Mouse (Mus musculus) frontal cortex, postnatal 36 days (tissue): ENCODE results near the gene Cep78.

ENCODE experiments used
- DNase-seq, 2 experiments: peaks; one replicate each; pipeline ENCODE4 v3.0.0; 2022; ENCODE audit warnings: low spot score in 2 of 2

The Cep78 gene

GRCm38 (mm10) chr19:15973365-15973764, 11.4 kb downstream of the Cep78 start:
- no peak for DNase-seq

- peak; percentile 21 to 42 for DNase-seq
Measured at GRCm38 (mm10) chr19:15965082-15965481, 19.7 kb downstream of the Cep78 start.

GRCm38 (mm10) chr19:15964533-15964932, 20.3 kb downstream of the Cep78 start:
- no peak for DNase-seq

DNA sequence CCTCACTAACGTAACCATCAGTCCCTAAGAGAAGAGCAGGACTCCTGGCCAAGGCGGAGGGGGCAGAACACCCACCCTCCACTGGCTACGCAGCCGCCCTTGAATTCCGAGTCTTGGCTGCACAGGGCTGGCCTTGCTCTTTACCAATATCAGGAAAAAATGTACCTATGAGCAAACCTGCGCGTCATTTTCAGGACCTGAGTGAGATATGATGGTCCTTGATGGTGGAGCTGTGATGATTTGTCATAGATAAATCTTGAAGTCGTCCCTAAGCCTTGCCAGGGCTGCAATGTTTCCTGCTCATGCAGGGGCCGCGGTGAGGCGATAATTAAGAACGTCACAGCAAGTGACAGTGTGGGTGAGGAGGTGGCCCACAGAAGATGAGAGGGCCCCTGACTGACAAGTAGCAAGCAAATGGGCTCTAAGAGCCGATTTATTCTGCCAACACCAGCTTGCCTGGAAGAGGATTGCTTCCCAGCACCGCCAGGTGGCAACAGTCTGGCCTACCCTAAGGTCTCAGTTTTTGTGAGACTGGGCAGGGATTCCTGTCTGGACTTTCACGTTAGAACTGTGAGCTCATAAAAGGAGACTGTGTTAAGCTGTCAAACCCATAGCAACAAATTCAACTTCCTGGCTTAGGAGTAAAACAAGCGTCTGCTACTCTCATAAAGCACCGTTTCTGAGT, 21.6 kb downstream of the Cep78 start:
- DNase-seq: no peak

GRCm38 (mm10) chr19:15962313-15962712, 22.5 kb downstream of the Cep78 start:
- no peak for DNase-seq

DNA sequence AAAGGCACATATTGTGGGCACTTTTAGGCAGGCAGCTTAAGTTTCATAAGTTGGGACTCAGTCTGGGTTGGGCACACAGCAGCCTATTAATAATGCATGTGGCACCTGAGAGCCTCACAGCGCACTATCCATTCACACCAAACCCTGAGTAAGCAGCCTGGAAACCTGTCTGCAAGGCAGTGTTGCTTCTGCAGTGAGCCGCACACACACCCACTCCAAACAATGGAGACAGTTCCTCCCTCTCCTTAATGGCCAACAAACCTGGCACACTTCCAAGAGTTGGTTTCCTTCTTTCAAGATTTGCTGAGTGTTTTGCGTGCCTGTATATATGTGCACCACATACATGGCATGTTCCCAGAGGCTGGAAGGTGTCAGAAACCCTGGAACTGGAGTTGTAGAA, 34.6 kb downstream of the Cep78 start:
- no peak for DNase-seq

GRCm38 (mm10) chr19:15948867-15949266, 35.9 kb downstream of the Cep78 start:
- DNase-seq: no peak

GRCm38 (mm10) chr19:15948426-15948825, 36.4 kb downstream of the Cep78 start:
- DNase-seq: no peak

- no peak for DNase-seq
Measured at GRCm38 (mm10) chr19:15947237-15947636, 37.6 kb downstream of the Cep78 start, which contains the start of gene Psat1. Gene Psat1 (minus strand): TSS chr19:15947337.

DNA sequence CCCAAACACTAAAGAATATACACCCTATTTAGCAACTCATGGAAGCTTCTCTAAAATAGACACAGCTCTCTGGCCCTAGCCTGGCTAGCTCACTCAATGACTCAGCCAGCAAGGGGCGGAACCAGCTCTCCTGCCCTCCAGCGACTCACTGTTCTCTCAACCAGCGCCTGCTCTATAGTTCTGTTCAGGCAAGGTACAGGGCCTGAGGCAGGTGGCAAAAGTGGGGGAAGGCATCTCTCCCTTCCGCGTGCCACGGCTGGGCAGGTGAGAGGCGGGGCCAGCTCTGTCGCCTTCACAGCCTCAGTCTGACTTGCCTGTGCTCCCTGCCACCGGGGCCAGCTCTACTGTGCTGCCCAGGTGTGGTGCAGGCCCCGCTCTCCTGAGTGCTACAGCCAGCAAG, 38.1 kb downstream of the Cep78 start:
- peak in 1 of 2 experiments; percentile 22 for DNase-seq

GRCm38 (mm10) chr19:15943117-15943423, 41.7 kb downstream of the Cep78 start:
- DNase-seq: no peak

GRCm38 (mm10) chr19:15942421-15943116, 42.2 kb downstream of the Cep78 start:
- no peak for DNase-seq

GRCm38 (mm10) chr19:15941399-15941798, 43.4 kb downstream of the Cep78 start:
- no peak for DNase-seq

DNA sequence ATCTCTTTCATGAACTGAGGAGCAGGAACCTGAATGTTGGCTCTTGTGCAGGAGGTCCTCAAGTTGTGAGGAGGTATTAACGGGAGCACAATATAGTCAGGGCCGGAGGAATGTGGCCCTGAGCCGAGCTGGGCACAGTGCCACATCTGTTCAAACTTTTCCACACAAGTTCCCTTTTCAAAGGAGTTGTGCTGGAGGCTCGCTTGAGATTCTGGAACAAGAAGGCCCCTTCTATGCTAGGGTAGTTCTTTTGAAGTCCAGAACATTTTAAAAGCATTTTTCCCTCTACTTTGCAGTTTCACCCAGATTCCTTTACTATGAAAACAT, 59.1 kb downstream of the Cep78 start:
- peak; percentile 36 to 75 for DNase-seq

GRCm38 (mm10) chr19:15924866-15925718, 59.7 kb downstream of the Cep78 start:
- DNase-seq: peak; percentile 88 to 92

DNA sequence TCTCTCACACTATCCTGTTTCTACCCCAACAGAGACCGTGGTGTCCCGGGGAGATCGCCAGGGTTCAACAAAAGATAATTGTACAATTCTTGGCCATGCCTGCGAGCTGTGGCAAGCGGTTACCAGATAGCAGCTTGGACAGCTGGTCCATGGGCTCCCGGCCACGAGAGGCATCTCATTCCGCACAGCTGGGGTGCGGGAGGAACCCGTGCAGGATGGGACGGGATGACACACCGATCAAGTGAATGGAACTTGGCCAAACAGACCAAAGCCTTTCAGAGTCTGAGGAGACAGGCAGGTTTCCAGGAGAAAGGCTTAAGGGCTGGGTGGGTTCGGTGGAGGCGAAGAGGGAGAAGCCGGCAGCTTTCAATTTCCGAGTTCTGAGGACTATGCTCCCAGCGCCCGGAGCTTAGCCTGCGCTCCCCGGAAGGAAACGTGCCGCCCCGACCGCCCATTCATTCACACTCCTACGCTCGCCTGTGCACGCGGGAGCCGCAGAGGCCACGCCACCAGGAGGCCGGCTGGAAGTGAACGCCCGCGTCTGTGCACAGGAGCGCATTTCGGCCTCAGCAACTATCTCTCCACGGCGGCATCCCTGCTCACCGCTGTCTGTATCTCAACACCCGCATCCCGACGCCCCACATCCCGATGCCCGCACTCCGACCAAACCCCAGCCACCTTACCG, 60.5 kb downstream of the Cep78 start:
- DNase-seq: peak; percentile 63 to 70

GRCm38 (mm10) chr19:15923426-15923825, 61.4 kb downstream of the Cep78 start:
- peak in 1 of 2 experiments; percentile 9 for DNase-seq

GRCm38 (mm10) chr19:15919336-15919735, 65.5 kb downstream of the Cep78 start:
- DNase-seq: no peak

- DNase-seq: no peak
Measured at GRCm38 (mm10) chr19:15918111-15918510, 66.7 kb downstream of the Cep78 start.

DNA sequence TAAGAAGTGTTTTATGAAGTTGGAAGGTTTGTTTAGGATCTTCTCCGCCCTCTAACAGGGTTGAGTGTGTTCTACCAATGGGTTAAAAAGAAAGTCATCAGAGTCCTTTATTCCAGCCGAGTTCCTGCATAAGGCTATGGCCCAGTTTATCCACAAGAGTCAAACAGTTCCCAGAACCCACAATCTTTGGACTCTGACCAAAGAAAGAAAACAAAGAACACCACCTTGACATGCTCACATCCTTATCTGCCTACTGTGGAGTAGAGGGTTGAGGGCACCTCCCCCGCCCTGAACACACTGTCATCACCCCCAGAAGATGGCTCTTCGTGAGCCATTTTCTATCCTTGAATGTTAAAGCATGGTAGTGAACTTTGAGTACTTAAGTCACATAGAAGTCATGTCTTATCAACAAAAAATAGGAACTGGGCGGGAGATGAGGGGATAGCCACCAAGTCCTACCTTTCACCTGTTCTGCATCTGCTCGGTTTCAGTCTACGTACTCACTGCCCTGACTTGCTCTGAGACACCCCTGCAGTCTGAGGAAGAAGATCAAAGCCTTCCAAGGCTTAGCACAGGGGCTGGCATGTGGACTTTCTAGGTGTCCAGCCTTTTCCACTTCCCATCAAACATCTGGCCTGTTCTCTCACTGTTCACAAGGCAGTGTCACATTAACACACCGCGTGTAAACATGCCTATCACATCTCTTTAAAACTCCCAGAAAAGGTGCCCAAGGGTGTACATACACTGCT, 71.4 kb downstream of the Cep78 start:
- no peak for DNase-seq

- DNase-seq: no peak
Measured at GRCm38 (mm10) chr19:15911441-15911840, 73.3 kb downstream of the Cep78 start.
